Mouse (Mus musculus) adrenal gland, postnatal 36 days (tissue): ENCODE results near the gene Appl2. TPM values are rescaled to one million over a fixed set of nuclear protein-coding genes. Genes with fewer than 3 reads are reported as not detected.
"Not testable (repeated sequence)": the region's sequence is repeated elsewhere in the genome, so short reads cannot be mapped to it uniquely, and the experiment has no call there.

Experiments
- DNase-seq, 2 experiments: peaks; one replicate each; pipeline ENCODE4 v3.0.0; 2021; ENCODE audit warnings: mixed read lengths in 1 of 2
- long read RNA-seq, 2 experiments: library from polyadenylated mRNA; stranded (forward); transcript quantifications; one replicate each; pipeline ENCODE4 v2.0.0; 2021; ENCODE audit warnings: borderline sequencing depth in 2 of 2
- total RNA-seq, 2 experiments: library from RNA; stranded (reverse); gene quantifications; 2 replicates each; pipeline ENCODE4 v1.2.3; 2021

The Appl2 gene
- total RNA-seq: 100 to 1,000 TPM in 1 of 2 experiments, 10 to 100 TPM in 1; 82.5 to 195 TPM
- long read RNA-seq, experiment 1, transcript Appl2-201 (21 exons, 3,020 nt): major isoform, 93 of 188 reads
- long read RNA-seq, experiment 1, partial matches to known transcripts: 33 of 188 reads
- long read RNA-seq, experiment 1, other reads (novel, unspliced or antisense): 62 of 188 reads
- long read RNA-seq, experiment 2, transcript Appl2-201 (21 exons, 3,020 nt): major isoform, 12 of 21 reads
- long read RNA-seq, experiment 2, partial matches to known transcripts: 2 of 21 reads
- long read RNA-seq, experiment 2, other reads (novel, unspliced or antisense): 7 of 21 reads

DNA sequence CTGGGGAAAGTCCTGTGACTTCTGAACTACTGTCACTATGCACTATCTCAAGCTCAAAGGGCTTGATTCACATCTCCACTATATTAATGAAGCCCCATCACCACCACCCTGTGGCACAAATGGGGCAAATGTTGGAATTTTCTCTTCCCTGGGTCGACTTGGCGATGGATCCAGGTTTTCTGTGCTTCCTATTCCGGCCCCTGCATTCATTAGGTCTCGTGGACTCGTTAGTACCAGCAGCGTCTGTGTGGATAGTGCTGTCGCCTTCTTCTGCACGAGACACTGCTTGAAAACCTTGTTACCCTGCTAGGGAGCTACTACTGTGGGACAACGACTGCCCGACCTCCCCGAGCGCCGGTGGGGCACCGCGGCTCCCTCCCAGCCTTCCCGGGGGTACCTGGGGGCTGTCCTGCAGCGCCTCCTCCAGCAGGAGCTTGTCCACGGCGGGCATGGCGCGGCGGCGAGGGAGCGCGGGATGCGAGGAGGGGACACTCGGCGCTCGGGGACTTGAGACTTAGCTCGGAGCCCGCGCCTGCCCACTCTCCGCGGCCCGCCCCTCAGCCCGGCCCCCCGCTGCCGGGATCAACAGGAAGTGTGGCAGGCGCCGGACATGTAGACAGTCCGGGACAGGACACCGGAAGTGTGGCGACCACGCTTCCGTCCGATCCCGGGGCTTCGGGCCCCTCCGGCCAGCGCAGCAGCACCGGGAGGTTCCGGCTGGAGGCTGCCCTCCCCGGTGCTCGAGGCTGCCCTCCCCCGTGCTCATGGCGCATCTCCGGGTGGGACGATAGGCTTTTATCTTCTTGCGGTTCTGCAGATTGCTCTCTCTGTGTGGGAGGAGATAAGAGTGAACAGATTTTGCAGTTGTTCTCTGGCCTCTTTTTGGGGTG lies at the start of gene Appl2:
TSS of gene Appl2 (minus strand) at position 608 of the 890 bp plus-strand sequence.
- peak; percentile 98 for DNase-seq

DNA sequence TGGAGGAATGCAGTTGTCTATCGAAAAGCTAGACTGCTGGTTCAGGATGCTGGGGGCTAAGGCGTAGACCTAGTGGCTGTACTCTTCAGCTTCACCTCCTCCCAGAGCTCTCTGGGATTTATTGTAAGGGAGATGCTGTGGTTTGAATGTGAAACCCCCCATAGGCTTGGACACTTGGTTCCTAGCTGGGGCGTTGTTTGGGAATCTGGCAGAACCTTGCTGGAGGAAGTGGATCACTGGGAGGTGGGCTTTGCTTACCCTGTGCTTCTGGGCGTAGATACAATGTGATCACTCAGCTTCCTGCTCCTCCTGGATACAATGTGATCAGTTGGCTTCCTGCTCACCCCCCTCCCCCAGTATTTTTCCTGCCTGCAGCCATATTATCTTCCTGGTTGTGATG lies 47.7 kb upstream of the Appl2 start:
- DNase-seq: no peak

DNA sequence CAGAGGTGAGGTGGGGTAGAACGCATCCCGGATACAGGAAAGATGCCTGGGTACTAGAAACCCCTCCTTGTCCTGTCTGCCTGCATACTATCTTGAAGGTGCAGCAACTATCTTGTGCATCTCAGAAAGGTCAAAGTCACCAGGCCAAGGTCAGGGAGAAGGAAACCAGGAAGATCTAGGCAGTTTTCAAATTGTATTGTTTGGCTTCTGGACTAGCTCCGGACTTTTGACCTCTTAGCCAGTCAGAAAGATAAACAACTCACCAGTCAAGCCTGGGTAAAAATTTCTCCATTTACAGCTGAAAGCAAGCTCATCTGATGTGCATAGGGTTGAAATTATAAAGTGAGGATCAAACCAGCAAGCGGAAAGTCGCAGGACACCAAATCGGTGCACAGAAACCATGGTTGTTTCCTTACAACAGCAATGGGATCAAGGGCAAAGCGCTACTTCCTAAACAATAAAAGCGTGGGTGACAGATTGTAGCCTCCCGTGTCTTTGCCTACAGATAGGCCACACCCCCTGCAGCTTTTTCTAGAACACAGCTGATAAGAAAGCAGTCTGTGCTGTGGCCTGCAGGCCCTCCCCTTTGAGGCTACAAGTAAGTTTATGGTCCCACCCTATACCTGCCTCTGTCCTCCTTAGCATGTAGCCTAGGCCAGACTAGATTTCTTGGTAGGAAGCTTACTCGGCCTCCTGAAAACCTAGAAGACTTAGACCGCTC lies 43.8 kb upstream of the Appl2 start:
- DNase-seq: no peak

DNA sequence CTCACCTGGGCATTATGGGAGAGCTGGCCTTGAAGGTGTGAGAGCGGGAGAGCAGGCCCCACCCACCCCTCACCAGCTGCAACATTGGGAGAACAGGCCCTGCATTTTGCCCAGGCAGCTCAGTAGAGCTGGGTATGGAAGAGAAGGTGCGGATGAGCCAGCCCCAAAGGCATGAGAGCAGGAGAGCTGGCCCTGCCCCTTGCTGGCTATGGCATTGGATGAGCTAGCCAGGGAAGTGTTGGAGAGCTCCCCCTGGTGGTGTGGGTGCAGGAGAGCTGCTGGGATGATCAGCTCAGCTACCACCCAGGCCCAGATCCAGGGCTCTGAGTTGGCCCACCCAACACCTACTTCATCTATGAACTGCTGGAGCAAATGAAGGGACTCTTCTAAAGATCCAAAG lies 39.7 kb upstream of the Appl2 start:
- peak; percentile 45 to 64 for DNase-seq

DNA sequence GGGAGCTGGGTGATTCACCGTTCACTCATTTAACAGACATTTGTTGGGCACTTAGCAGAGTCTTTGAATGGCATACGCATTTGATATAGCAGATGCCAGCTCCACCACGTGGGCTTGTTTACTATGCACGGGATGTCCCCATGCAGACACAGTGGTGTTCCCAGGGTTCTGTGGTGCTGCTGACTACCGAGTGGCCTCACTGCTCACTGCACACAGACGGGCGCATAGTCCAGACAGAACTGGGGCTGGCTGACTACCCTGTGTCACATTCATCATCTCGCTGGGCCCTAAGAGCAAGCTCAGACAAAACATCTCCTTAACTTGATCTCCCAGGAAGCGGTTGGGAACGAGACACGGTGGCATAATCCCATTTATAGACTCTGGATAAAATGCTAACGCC lies 32.8 kb upstream of the Appl2 start:
- no peak for DNase-seq

DNA sequence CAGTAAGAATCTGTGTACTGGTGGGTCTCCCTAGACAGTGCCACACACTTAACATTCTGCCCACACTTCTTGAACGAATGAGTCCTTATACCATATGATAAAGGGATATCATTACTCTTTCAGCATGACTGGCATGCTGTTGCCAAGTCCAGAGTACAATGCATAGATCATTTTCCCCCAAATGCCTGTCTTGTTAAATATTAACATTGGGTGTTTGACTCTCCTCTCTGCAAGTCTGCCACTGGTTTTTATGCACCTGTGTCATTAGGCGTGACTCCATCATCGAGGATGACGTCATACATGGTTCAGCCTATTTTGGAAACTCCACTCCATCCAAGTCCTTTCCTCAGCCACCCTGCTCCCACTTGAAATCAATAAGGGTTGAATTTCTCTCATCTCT lies 18.0 kb upstream of the Appl2 start:
- no peak for DNase-seq

DNA sequence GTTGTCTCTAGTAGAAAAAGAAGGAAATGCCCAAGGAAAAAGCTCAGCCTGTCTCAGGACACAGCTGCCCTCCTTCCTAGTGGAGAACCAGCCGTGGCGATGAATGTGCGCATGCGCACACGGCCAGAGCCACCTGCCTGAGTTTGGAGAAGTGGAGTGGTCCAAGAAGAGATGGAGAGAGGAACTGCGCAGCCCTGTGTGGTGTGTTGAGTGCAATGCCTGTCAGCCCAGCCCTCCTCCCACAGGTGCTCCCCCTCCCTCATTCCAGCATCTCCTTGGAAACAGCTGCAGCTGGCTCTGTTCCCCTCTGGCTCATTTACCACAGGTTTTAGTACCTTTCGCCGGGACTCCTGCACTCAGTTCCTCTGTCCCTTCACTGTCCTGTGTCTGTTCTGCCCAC lies 13.4 kb upstream of the Appl2 start:
- no peak for DNase-seq

DNA sequence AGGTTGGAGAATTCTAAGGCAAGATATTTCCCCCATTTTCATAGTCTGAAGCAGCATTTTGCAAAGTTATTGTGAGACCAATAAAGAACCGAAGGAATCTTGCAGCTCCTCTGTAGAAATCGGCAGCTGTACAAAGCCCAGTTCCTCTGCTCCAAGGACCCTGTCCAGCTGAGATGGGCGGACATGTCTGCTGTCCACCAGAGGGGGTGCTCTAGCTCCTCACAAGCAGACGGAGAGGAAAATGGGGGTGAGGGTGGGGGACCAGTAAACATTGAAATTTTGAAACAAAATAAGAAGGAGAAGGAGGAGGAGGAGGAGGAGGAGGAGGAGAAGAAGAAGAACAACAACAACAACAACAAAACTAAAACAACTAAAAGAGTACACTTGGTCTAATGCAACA lies 12.1 kb upstream of the Appl2 start:
- DNase-seq: no peak

DNA sequence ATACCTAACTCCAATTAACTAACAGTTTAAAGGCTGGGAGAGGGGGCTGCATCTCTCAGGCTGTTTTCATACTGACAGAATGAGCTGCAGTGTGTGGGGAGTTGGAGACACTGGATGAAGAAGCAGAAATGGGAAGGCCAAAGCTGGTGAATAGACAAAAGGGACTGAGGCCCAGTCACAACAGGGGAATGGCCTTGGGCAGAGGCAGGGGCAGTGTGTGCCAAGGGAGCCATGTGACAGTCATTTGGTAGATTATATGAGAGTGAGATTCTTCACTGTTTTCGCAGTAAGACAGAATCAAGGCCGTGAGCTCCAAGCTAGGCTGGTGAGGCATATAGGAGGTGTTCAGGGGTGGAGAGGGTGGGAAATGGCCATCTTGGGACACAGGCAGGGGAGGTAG lies 6.1 kb upstream of the Appl2 start:
- DNase-seq: peak; percentile 76 to 88

DNA sequence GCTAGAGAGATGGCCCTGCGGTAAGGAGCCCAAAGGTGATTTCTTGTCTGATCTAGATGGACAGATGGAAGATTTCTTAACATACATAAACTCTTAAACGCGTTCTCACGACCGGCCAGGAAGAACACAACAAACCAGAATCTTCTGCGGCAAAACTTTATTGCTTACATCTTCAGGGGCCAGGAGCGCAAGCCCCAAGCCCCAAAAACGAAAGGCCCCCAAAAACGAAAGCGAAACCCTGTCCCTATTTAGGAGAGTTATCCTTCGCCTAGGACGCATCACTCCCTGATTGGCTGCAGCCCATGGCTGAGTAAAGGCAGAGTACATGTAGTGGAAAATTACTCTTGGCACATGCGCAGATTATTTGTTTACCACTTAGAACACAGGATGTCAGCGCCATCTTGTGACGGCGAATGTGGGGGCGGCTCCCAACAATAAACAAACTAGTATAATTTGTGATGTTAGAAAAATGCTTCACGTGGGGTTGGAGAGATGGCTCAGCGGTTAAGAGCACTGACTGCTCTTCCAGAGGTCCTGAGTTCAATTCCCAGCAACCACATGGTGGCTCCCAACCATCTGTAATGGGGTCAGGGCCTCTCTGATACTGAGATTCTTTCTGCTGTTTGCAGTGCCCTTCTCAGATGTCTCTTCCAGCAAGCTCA lies 3.8 kb upstream of the Appl2 start:
- DNase-seq: not testable (repeated sequence)

DNA sequence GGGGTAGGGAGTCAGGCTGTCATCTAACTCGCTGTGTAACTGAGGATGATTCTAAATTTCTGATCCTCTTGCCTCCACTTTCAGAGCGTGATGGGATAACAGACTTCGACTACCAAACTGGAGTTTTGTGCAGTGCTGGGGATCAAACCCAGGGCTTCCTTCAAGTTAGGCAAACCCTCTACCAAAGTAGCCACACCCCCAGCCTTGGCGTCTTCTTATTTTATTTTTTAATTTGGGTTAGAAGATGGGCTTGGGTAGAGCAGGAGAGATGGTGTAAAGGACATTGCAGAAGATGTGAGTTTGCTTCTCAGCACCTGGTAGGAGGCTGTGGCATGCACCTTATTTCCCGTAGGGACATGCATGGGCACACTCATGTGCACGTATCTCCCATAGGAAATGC lies 499 bp upstream of the Appl2 start:
- no peak for DNase-seq

DNA sequence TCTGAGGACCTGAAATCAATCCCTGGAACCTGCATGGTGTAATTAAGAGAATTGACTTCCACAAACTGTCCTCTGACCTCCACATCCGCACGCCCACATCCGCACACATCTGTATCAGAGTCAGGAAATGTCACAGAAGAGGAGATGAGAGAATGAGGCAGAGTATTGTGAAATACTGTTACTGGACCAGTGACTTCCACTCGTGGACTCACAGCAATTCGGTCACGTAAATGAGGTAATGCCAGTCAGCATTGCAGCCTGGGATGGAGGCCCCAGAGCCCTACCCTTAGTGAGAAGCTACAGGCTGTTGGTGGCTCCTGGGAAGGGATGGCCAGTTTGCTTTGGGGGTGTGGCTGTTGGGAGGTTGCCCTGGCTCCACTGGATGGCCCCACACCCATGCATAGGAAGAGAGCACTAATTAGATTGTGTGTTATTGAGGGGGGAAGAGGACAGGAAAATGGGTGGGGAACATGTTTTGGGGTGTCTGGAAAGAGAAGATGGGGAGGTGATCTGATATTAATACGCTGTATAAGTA lies 2.1 kb downstream of the Appl2 start:
- no peak for DNase-seq

DNA sequence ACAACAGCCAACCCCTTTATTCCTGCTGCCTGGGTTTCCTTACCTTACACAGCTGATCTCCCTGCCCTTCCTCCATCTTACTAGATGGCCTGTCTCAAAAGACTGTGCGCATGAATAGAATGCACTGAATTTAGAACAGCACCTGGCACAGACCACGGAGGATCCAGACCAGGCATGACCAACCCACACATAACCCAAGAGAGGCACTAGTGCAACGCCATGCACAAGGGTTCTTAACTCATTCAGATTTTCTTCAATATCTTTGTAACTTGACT lies 2.9 kb downstream of the Appl2 start:
- DNase-seq: no peak

DNA sequence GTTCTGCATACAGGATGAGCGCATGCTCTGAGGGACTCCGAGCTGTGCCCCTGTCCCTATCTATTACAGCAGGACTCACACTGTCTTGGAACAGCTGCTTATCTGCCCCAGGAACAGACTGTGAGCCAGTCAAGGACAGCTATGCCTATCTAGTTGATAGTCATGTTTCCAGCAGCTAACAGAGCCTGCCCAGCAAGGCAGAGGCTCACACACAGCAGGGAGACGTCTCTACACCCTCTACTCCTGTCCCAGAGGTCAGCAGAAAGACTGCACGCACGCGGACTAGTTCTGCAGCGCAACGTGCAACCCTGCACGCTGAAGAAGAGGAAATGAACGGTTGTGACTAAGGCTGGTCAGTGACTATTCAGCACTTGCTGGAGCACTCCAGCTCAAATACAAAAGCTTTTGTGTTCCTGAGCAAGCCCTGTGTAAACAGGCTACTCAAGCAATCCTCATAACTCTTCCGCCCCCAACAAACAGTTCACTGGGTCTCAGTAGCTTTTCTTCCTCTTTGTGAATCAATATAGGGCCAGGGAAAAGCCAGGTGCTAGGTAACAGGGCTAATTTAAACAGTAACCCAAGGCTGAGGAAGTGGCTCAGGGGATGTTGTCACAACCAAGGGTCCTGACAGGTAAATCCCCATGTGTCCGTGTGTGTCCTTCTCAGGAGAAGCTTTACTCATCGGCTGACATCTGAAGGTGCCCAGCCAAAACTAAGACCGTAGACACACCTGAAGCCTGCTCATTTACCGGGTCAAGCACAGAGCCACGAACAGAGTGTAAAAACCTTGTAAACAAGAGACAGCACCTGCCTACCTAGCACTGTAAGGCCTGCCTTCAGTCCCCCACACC lies 3.4 kb downstream of the Appl2 start:
- DNase-seq: peak; percentile 60 to 70

DNA sequence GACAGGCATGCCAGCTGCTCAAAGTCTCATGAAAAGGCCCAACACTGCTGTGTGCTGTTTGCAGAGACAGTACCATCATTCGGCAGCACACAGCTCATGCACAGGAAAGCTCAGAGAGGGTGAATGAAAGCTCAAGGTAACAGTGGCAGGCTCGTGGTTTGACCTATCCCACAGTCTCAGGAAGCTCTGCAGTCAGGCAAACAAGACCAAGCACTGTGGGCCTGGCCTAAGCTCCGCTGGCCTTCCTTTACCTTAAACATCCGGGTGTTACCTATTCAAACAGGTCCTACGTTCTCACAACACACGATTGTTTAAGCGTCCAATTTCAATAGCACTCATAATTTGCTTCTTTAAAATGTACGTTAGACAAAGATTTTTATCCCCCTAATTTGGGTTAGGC lies 4.4 kb downstream of the Appl2 start:
- DNase-seq: no peak

DNA sequence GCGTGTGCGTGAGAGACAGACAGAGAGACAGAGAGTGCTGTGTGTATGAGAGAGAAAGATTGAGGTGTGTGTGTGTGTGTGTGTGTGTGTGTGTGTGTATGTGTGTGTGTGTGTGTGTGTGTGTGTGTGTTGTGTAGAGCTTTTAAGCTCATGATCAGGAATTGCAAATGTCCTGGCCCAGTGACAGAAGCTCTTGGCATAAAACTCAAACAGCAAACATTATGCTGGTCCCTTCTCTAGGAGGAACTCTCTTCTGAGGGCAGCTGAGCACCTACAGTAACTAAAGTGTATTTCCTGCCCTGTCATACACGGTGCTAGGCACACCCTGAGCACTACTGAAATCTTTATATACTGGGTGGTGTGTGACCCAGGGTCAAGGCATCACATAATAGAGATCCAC lies 6.9 kb downstream of the Appl2 start:
- no peak for DNase-seq

DNA sequence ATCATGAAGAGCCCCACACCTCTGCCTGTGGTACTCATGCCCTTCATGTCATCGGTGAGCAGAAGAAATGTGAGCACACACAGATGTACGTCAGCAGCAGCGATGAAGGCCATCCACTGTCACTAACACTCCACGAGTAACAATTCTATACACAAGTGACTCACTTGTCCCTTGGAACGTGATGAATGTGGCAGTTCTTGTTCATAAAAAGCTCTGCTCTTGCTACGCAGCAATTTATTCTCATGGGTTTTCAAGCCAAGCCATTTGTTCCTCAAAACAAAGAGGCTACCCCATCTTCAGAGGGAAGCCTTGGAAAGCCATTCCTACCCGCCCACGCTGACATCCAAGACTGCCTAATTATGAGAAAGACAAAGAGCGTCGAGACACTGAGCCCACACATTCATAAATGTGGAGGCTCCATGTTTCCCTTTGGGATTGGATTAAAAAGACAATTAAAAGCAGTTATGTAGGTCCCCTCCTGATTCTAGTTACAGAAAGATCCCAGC lies 8.6 kb downstream of the Appl2 start:
- DNase-seq: no peak

DNA sequence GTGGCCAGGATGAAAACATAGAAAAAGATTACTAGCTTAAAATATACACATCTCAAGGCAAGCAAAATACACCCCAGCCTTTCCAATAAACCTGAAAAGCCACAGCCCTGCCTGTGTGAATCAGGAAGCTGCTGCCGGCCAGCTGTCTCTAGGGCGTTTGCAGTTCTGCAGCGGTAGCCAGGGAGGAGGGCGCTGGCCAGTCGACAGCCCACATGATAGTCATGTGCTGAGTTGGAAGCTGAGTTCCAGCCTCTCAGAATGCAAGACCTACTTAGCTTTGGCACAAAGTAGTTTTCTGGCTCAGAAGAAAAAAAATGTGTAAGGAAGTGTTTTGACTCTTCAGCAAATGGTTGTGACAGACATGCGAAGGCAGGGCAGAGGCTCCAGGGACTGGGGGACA lies 11.2 kb downstream of the Appl2 start:
- peak; percentile 59 to 70 for DNase-seq

DNA sequence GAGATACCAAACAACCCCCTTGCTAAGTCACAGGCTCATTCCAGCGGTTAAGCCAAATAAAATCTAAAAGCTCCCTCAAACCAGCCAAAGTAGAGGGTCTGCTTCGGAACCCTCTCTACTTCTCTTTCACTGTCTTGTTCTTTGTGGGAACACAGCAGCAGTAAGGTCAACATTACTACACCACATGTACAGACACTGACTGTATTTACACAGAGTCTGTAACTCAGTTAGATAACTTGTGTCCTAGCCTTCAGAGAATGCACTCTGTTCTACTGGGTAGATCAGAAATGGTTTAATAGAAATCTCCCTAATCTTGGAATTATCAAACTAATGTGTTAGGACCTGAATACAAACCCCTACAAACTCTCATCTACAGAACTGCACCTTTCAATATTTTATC lies 12.3 kb downstream of the Appl2 start:
- no peak for DNase-seq

DNA sequence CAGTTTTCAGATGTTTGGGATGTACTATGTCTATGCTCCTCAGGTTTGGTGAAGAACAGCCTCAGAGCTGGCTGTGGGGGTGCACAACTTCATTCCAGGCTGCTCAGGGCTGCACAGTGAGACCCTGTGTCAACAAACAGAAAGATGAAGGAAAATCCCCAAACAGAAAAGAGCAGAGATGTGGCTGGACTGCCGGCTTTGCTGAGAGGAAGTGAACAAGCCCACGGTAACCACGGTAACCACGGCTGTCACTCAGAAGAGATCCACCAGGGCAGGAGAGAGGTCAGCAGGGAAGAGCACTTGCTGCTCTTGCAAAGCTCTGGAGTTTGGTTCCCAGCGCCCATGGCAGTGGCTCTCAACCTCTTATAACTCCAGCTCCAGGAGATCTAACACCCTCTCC lies 14.1 kb downstream of the Appl2 start:
- peak; percentile 43 to 51 for DNase-seq

DNA sequence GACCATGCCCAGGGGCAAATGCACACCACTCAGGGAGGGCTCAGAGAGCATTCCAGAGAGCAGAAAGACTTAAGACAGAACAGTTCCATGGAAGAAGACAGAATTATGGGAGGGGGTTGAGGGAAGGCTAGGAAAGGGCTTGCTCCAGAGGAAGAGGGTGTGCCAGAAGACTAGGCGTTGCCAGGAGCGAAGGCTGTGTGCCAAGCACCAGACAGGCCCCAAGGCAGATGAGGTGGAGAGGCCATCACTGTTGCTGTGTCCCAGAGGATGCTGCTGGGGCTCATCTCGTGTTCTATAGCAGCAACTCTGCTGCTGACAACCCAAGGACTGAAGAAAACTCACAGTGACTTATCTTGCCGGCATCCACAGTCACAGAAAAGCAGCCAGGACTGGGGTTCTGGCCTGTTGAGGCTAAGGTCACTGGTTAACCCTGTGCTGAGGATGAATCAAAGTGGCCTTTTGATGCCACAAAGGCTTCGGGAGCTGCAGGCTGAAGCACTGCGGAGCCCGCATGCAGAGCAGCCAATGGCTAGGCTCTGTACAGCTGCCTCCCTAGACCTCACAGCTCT lies 15.6 kb downstream of the Appl2 start:
- peak; percentile 56 for DNase-seq
